Mouse (Mus musculus) MEL (cell line): ENCODE results near the gene Agrn.

Experiments used
- CHD1 ChIP-seq: IDR thresholded peaks from 2 replicates; pipeline ENCODE4 v1.6.1; 2012; ENCODE audit warnings: low read depth, mild to moderate bottlenecking, inconsistent platforms, low read length, improper control_type of control experiment
- CTCF ChIP-seq, 3 experiments: IDR thresholded peaks in 2 of 3; conservative IDR thresholded peaks in 1 of 3; 2 replicates each; pipeline ENCODE4 v1.5.1; 2011 to 2012; ENCODE audit warnings: low read length in 3 of 3, low read depth in 2 of 3, mild to moderate bottlenecking in 2 of 3, improper control_type of control experiment in 1 of 3, inconsistent platforms in 1 of 3, mixed read lengths in 1 of 3, moderate library complexity in 1 of 3; ENCODE audit not compliant: control insufficient read depth in 1 of 3, insufficient read depth in 1 of 3, poor library complexity in 1 of 3, severe bottlenecking in 1 of 3
- ETS1 ChIP-seq: IDR thresholded peaks from 2 replicates; pipeline ENCODE4 v1.6.1; 2012; ENCODE audit warnings: low read depth, mild to moderate bottlenecking, inconsistent platforms, low read length, improper control_type of control experiment, moderate library complexity
- GABPA ChIP-seq: IDR thresholded peaks from 2 replicates; pipeline ENCODE4 v1.6.1; 2012; ENCODE audit warnings: low read depth, mild to moderate bottlenecking, inconsistent platforms, low read length, improper control_type of control experiment, moderate library complexity
- GATA1 ChIP-seq: IDR thresholded peaks from 2 replicates; pipeline ENCODE4 v1.6.1; 2011; ENCODE audit warnings: low read depth, low read length, improper control_type of control experiment
- MAFK ChIP-seq: IDR thresholded peaks from 2 replicates; pipeline ENCODE4 v1.6.1; 2011; ENCODE audit warnings: low read depth, mild to moderate bottlenecking, low read length, improper control_type of control experiment, borderline replicate concordance
- MYC ChIP-seq: IDR thresholded peaks from 2 replicates; pipeline ENCODE4 v1.6.1; 2011; ENCODE audit warnings: low read depth, mild to moderate bottlenecking, low read length, improper control_type of control experiment, moderate library complexity
- POLR2A ChIP-seq, 2 experiments: IDR thresholded peaks; 2 replicates each; pipeline ENCODE4 v1.6.1; 2011 to 2012; ENCODE audit warnings: low read length in 2 of 2, mild to moderate bottlenecking in 2 of 2, control low read depth in 1 of 2, improper control_type of control experiment in 1 of 2, low read depth in 1 of 2, moderate library complexity in 1 of 2; ENCODE audit not compliant: control insufficient read depth in 1 of 2, insufficient read depth in 1 of 2, poor library complexity in 1 of 2
- TBP ChIP-seq: IDR thresholded peaks from 2 replicates; pipeline ENCODE4 v1.8.0; 2011; ENCODE audit warnings: low read depth, low read length, improper control_type of control experiment
- USF1 ChIP-seq: IDR thresholded peaks from 2 replicates; pipeline ENCODE4 v1.6.1; 2014; ENCODE audit warnings: low read depth, mild to moderate bottlenecking, inconsistent platforms, low read length, improper control_type of control experiment, moderate library complexity
- ZMIZ1 ChIP-seq: IDR thresholded peaks from 2 replicates; pipeline ENCODE4 v1.6.1; 2012; ENCODE audit warnings: low read depth, mild to moderate bottlenecking, inconsistent platforms, low read length, improper control_type of control experiment, moderate library complexity
- ZNF384 ChIP-seq: IDR thresholded peaks from 2 replicates; pipeline ENCODE4 v1.6.1; 2012; ENCODE audit warnings: low read depth, mild to moderate bottlenecking, inconsistent platforms, low read length, improper control_type of control experiment

GRCm38 (mm10) chr4:156235360-156235770 lies 38.1 kb upstream of the Agrn start:
- peak in 1 of 3 experiments; percentile 21; a peak in 2 of 6 replicates for TF ChIP-seq CTCF (IDR thresholded peaks at IDR 0.05 in 2 of 3, conservative IDR thresholded peaks at IDR 0.05 in 1 of 3; ENCODE audit: control insufficient read depth in 1 of 3, insufficient read depth in 1 of 3, low read depth in 2 of 3, low read length in 3 of 3, poor library complexity in 1 of 3, severe bottlenecking in 1 of 3)
- no peak for TF ChIP-seq USF1
- TF ChIP-seq GATA1, result no peak
- no peak; the same call in 1 of the 2 replicates for TF ChIP-seq ZNF384
- no peak for TF ChIP-seq ETS1
- TF ChIP-seq POLR2A (IDR thresholded peaks at IDR 0.05; ENCODE audit: control insufficient read depth in 1 of 2, insufficient read depth in 1 of 2, low read depth in 1 of 2, low read length in 2 of 2, poor library complexity in 1 of 2), result no peak; a peak in 1 of 4 replicates
- no peak for TF ChIP-seq MAFK
- TF ChIP-seq MYC, result no peak
- no peak for TF ChIP-seq TBP
- TF ChIP-seq GABPA, result no peak
- TF ChIP-seq ZMIZ1, result no peak
- TF ChIP-seq CHD1, result 0 out of 2 replicates have a peak, but pooled peaks have one; percentile 82
